21 mouse cellular contexts compared by ENCODE assay signal in genomic region chr10:116750062-116750461, GRCm38 (mm10).
A peak's percentile ranks its signal among the peaks of the same experiment; 100 is the strongest.
DNase-seq lines count a peak whose midpoint lies in the region; ATAC-seq lines count a peak whose summit lies in the region.
"Had no signal": no experiment of that assay in that cellular context is flagged by ENCODE, and none has a peak within 500 bp of the region (broad histone marks: within the 10 kb centered on the region; RNA-seq: fewer than 3 reads in every experiment).

No protein-coding gene starts in this region.

- no peak overlapping the region for H3K9ac ChIP-seq in embryonic facial prominence, embryonic 12.5 days
- H3K9ac ChIP-seq in kidney, embryonic 16.5 days (replicated peaks; ENCODE audit: low read length) = no peak overlapping the region
- no peak overlapping the region for H3K9ac ChIP-seq in heart, embryonic 14.5 days (ENCODE audit: low read length)
- H3K9ac ChIP-seq: forebrain, postnatal 0 days; hindbrain, embryonic 15.5 days; liver, embryonic 12.5 days had no signal

- H3K4me1 ChIP-seq in embryonic facial prominence, embryonic 12.5 days = 0 out of 2 replicates have a peak, but pooled peaks cover 4% of the 10 kb centered on the region
- peaks cover 17% of the 10 kb centered on the region for H3K4me1 ChIP-seq in embryonic facial prominence, embryonic 10.5 days
- H3K4me1 ChIP-seq in kidney, embryonic 16.5 days (ENCODE audit: insufficient read depth, low read length) = no peaks in the 10 kb centered on the region; the same call in 1 of the 2 replicates
- H3K4me1 ChIP-seq in heart, embryonic 14.5 days (ENCODE audit: control insufficient read depth in 2 of 2, insufficient read depth in 2 of 2, low read length in 2 of 2) = peaks cover 15 to 22% of the 10 kb centered on the region in 2 experiments
- H3K4me1 ChIP-seq: hindbrain, embryonic 15.5 days; liver, embryonic 12.5 days had no signal

- no peak overlapping the region for H3K4me3 ChIP-seq in embryonic facial prominence, embryonic 12.5 days
- no peak overlapping the region for H3K4me3 ChIP-seq in embryonic facial prominence, embryonic 10.5 days
- H3K4me3 ChIP-seq in kidney, embryonic 16.5 days (ENCODE audit: low read length) = no peak overlapping the region
- H3K4me3 ChIP-seq in heart, embryonic 14.5 days (ENCODE audit: control insufficient read depth in 1 of 2, insufficient read depth in 1 of 2, low read depth in 1 of 2, low read length in 2 of 2) = no peak overlapping the region
- H3K4me3 ChIP-seq: hindbrain, embryonic 15.5 days; layer of hippocampus, adult 2 months; liver, embryonic 12.5 days had no signal

- H3K36me3 ChIP-seq in embryonic facial prominence, embryonic 12.5 days = no peaks in the 10 kb centered on the region
- H3K36me3 ChIP-seq in embryonic facial prominence, embryonic 10.5 days (replicated peaks) = no peaks in the 10 kb centered on the region
- H3K36me3 ChIP-seq in kidney, embryonic 16.5 days (ENCODE audit: insufficient read depth, low read length) = no peaks in the 10 kb centered on the region
- H3K36me3 ChIP-seq in heart, embryonic 14.5 days (ENCODE audit: control insufficient read depth, insufficient read depth, low read length) = no peaks in the 10 kb centered on the region
- H3K36me3 ChIP-seq: hindbrain, embryonic 15.5 days; liver, embryonic 12.5 days had no signal

- no peak overlapping the region for H3K4me2 ChIP-seq in embryonic facial prominence, embryonic 12.5 days (replicated peaks)
- no peak overlapping the region for H3K4me2 ChIP-seq in kidney, embryonic 16.5 days (replicated peaks; ENCODE audit: low read depth, low read length)
- no peak overlapping the region for H3K4me2 ChIP-seq in heart, embryonic 14.5 days (ENCODE audit: low read length)
- H3K4me2 ChIP-seq: hindbrain, embryonic 15.5 days; liver, embryonic 12.5 days had no signal

- no peaks in the 10 kb centered on the region for H3K9me3 ChIP-seq in embryonic facial prominence, embryonic 12.5 days
- H3K9me3 ChIP-seq in embryonic facial prominence, embryonic 10.5 days = 0 out of 2 replicates have a peak, but pooled peaks cover 4% of the 10 kb centered on the region
- H3K9me3 ChIP-seq in kidney, embryonic 16.5 days (ENCODE audit: low read length) = peaks cover 3% of the 10 kb centered on the region; the same call in 1 of the 2 replicates
- peaks cover 6% of the 10 kb centered on the region for H3K9me3 ChIP-seq in heart, embryonic 14.5 days (ENCODE audit: control insufficient read depth, low read length)
- H3K9me3 ChIP-seq: hindbrain, embryonic 15.5 days; liver, embryonic 12.5 days had no signal

- 0 out of 2 replicates have a peak overlapping the region, but pooled peaks have one; percentile 31 for H3K27ac ChIP-seq in embryonic facial prominence, embryonic 12.5 days
- H3K27ac ChIP-seq in embryonic facial prominence, embryonic 10.5 days (replicated peaks) = no peak overlapping the region
- 0 out of 2 replicates have a peak overlapping the region, but pooled peaks have one; percentile 5 for H3K27ac ChIP-seq in kidney, embryonic 16.5 days (ENCODE audit: low read length)
- H3K27ac ChIP-seq in heart, embryonic 14.5 days (replicated peaks in 1 of 2; ENCODE audit: control insufficient read depth in 1 of 2, insufficient read depth in 1 of 2, low read depth in 2 of 2, low read length in 2 of 2) = peak overlapping the region; percentile 39 to 46; a peak in 1 of 4 replicates
- H3K27ac ChIP-seq: hindbrain, embryonic 15.5 days; kidney, postnatal 0 days; layer of hippocampus, adult 2 months; liver, embryonic 12.5 days had no signal

- no peak for ATAC-seq in embryonic facial prominence, embryonic 12.5 days (ENCODE audit: insufficient number of reproducible peaks, insufficient read depth, low FRiP score, low TSS enrichment)
- no peak for ATAC-seq in kidney, embryonic 16.5 days (ENCODE audit: low FRiP score, low TSS enrichment)
- ATAC-seq in heart, embryonic 14.5 days (ENCODE audit: insufficient number of reproducible peaks, insufficient read depth, low FRiP score, low read depth) = no peak
- ATAC-seq: forebrain, postnatal 0 days; intestine, embryonic 16.5 days; liver, embryonic 12.5 days; midbrain, embryonic 16.5 days; Patski had no signal

- intact Hi-C loops in left cerebral cortex, postnatal 4 days (cut with DNase I) = no loop called here

- no peak for DNase-seq in embryonic facial prominence, embryonic 10.5 days (ENCODE audit: low spot score)
- DNase-seq in kidney, postnatal 4 days = no peak
- DNase-seq in skeletal muscle tissue, adult 2 months (ENCODE audit: low read depth, low spot score) = peak; percentile 35
- no peak for DNase-seq in urinary bladder, adult 2 months (ENCODE audit: low spot score)
- DNase-seq in left cerebral cortex, postnatal 4 days = no peak
- DNase-seq: adrenal gland, postnatal 10 days; cerebellum, adult 9-11 months; forebrain, postnatal 0 days; lung, adult 2 months; lung, postnatal 4 days; right cerebral cortex, postnatal 25 days had no signal

- no peaks in the 10 kb centered on the region for H3K27me3 ChIP-seq in embryonic facial prominence, embryonic 12.5 days
- H3K27me3 ChIP-seq in embryonic facial prominence, embryonic 10.5 days (replicated peaks; ENCODE audit: low read depth, poor library complexity, severe bottlenecking) = no peaks in the 10 kb centered on the region
- no peaks in the 10 kb centered on the region for H3K27me3 ChIP-seq in kidney, embryonic 16.5 days (ENCODE audit: insufficient read depth, low read length)
- H3K27me3 ChIP-seq in heart, embryonic 14.5 days (ENCODE audit: control insufficient read depth, insufficient read depth, low read length) = no peaks in the 10 kb centered on the region
- H3K27me3 ChIP-seq: hindbrain, embryonic 15.5 days; liver, embryonic 12.5 days; Patski had no signal

- 74% methylated on average over 6 of the region's 6 CpGs for WGBS in embryonic facial prominence, embryonic 12.5 days
- 77% methylated on average over 6 of the region's 6 CpGs for WGBS in embryonic facial prominence, embryonic 10.5 days
- whole genome bisulfite sequencing in kidney, embryonic 16.5 days = 73% methylated on average over 6 of the region's 6 CpGs
- 51% methylated on average over 6 of the region's 6 CpGs for WGBS in heart, embryonic 14.5 days
